Mouse (Mus musculus) midbrain, embryonic 11.5 days (tissue): ENCODE results near the gene Slc25a3. TPM values are rescaled to one million over a fixed set of nuclear protein-coding genes. Genes with fewer than 3 reads are reported as not detected.
A peak's percentile ranks its signal among the peaks of the same experiment; 100 is the strongest.

ENCODE experiments used
- ATAC-seq: fragments of 200-750 bp; cut with Nextera tagmentation; 2 replicates; pipeline ENCODE4 v1.8.0; 2017; ENCODE audit warnings: moderate TSS enrichment, moderate library complexity; ENCODE audit not compliant: low FRiP score
- DNase-seq: peaks from one replicate; pipeline ENCODE4 v3.0.0; 2015; ENCODE audit warnings: low spot score; ENCODE audit errors: missing footprints
- H3K27ac ChIP-seq: fragments of 300-500 bp; sonication (generic); 2 replicates; pipeline ENCODE4 v1.5.1; 2014; ENCODE audit warnings: low read depth, low read length
- H3K27me3 ChIP-seq: fragments of 300-500 bp; sonication (generic); 2 replicates; pipeline ENCODE4 v1.6.1; 2014; ENCODE audit warnings: mild to moderate bottlenecking, low read length, moderate library complexity, mixed read lengths; ENCODE audit not compliant: control insufficient read depth, insufficient read depth
- H3K36me3 ChIP-seq: fragments of 300-500 bp; sonication (generic); 2 replicates; pipeline ENCODE4 v1.6.1; 2014; ENCODE audit warnings: mild to moderate bottlenecking, low read length, moderate library complexity, mixed read lengths; ENCODE audit not compliant: control insufficient read depth, insufficient read depth
- H3K4me1 ChIP-seq: fragments of 300-500 bp; sonication (generic); 2 replicates; pipeline ENCODE4 v1.6.1; 2014; ENCODE audit warnings: low read length; ENCODE audit not compliant: control insufficient read depth, insufficient read depth
- H3K4me2 ChIP-seq: fragments of 300-500 bp; sonication (generic); 2 replicates; pipeline ENCODE4 v1.6.1; 2014; ENCODE audit warnings: mild to moderate bottlenecking, moderate library complexity
- H3K4me3 ChIP-seq: fragments of 300-500 bp; sonication (generic); 2 replicates; pipeline ENCODE4 v1.5.1; 2014; ENCODE audit warnings: low read depth, low read length
- H3K9ac ChIP-seq: fragments of 300-500 bp; sonication (generic); 2 replicates; pipeline ENCODE4 v1.6.1; 2014; ENCODE audit warnings: low read length
- H3K9me3 ChIP-seq: fragments of 300-500 bp; sonication (generic); 2 replicates; pipeline ENCODE4 v1.6.1; 2016; ENCODE audit warnings: low read length; ENCODE audit not compliant: control insufficient read depth
- WGBS: fragments of 180-500 bp; shearing (Covaris S2); extraction: QIAGEN DNeasy Blood & Tissue Kit; methylation state at CpG from one replicate; pipeline ENCODE4 v1.1.7; 2014; 5-methylcytosine and 5-hydroxymethylcytosine counted together
- polyA plus RNA-seq: library from polyadenylated mRNA; unstranded; fragments of >200 nt; fragmentation: Nextera tagmentation; extraction: Ambion mirVana; gene quantifications from 2 replicates; pipeline ENCODE4 v1.2.1, GENCODE M21; 2014

Gene Slc25a3
- polyA plus RNA-seq, 1 experiment from 2014 or later, result 404 TPM

GRCm38 (mm10) chr10:91145413-91145812 lies 21.6 kb upstream of the Slc25a3 start:
- Histone ChIP-seq H3K4me2 (no peak overlapping the region), H3K4me3 (no peak overlapping the region), H3K27me3 (no peaks in the 10 kb centered on the region), H3K4me1 (no peaks in the 10 kb centered on the region), H3K9ac (no peak overlapping the region), H3K27ac (no peak overlapping the region), H3K9me3 (no peaks in the 10 kb centered on the region), H3K36me3 (peaks cover 15% of the 10 kb centered on the region)
- no peak for ATAC-seq
- no peak for DNase-seq
- WGBS, result 95% methylated on average over 7 of the region's 7 CpGs

GRCm38 (mm10) chr10:91143313-91144230 lies 19.7 kb upstream of the Slc25a3 start:
- ATAC-seq (no peak), DNase-seq (no peak)
- no peak overlapping the region for H3K9ac ChIP-seq
- no peak overlapping the region for H3K4me2 ChIP-seq
- WGBS, result 79% methylated on average over 18 of the region's 18 CpGs
- peaks cover 7% of the 10 kb centered on the region for H3K36me3 ChIP-seq
- no peak overlapping the region for H3K4me3 ChIP-seq
- H3K27me3 ChIP-seq, result no peaks in the 10 kb centered on the region
- no peaks in the 10 kb centered on the region for H3K9me3 ChIP-seq
- H3K27ac ChIP-seq, result no peak overlapping the region
- no peaks in the 10 kb centered on the region for H3K4me1 ChIP-seq

- WGBS, result 77% methylated on average over 10 of the region's 10 CpGs
- H3K4me1 ChIP-seq, result 0 out of 2 replicates have a peak, but pooled peaks cover under 1% of the 10 kb centered on the region
- ATAC-seq (no peak), DNase-seq (no peak)
- no peak overlapping the region for H3K4me2 ChIP-seq
- no peaks in the 10 kb centered on the region for H3K9me3 ChIP-seq
- peaks cover 7% of the 10 kb centered on the region for H3K36me3 ChIP-seq
- H3K4me3 ChIP-seq, result no peak overlapping the region
- H3K27ac ChIP-seq, result no peak overlapping the region
- H3K27me3 ChIP-seq, result no peaks in the 10 kb centered on the region
- H3K9ac ChIP-seq, result no peak overlapping the region
Measured at GRCm38 (mm10) chr10:91142654-91143191, 18.9 kb upstream of the Slc25a3 start.

- no peak overlapping the region for H3K27ac ChIP-seq
- DNase-seq, result peak; percentile 91
- 0 out of 2 replicates have a peak, but pooled peaks cover 3% of the 10 kb centered on the region for H3K4me1 ChIP-seq
- H3K27me3 ChIP-seq, result no peaks in the 10 kb centered on the region
- H3K4me3 ChIP-seq, result no peak overlapping the region
- no peaks in the 10 kb centered on the region for H3K9me3 ChIP-seq
- no peak for ATAC-seq
- 45% methylated on average over 2 of the region's 2 CpGs for WGBS
- peaks cover 4% of the 10 kb centered on the region for H3K36me3 ChIP-seq
- H3K4me2 ChIP-seq, result no peak overlapping the region
- no peak overlapping the region for H3K9ac ChIP-seq
Measured at GRCm38 (mm10) chr10:91141564-91141963, 17.7 kb upstream of the Slc25a3 start.

GRCm38 (mm10) chr10:91139148-91139766 lies 15.4 kb upstream of the Slc25a3 start:
- no peak for ATAC-seq
- WGBS, result 90% methylated on average over 14 of the region's 14 CpGs
- no peaks in the 10 kb centered on the region for H3K36me3 ChIP-seq

GRCm38 (mm10) chr10:91138317-91138716 lies 14.5 kb upstream of the Slc25a3 start:
- H3K36me3 ChIP-seq, result no peaks in the 10 kb centered on the region
- no peaks in the 10 kb centered on the region for H3K9me3 ChIP-seq
- no peaks in the 10 kb centered on the region for H3K27me3 ChIP-seq
- no peak for ATAC-seq
- 0 out of 2 replicates have a peak, but pooled peaks cover 3% of the 10 kb centered on the region for H3K4me1 ChIP-seq
- WGBS, result 89% methylated on average over 3 of the region's 3 CpGs
- no peak for DNase-seq
- H3K4me2 ChIP-seq, result no peak overlapping the region
- no peak overlapping the region for H3K4me3 ChIP-seq
- no peak overlapping the region for H3K27ac ChIP-seq
- no peak overlapping the region for H3K9ac ChIP-seq

More at GRCm38 (mm10) chr10:91139148-91139766, 15.4 kb upstream of the Slc25a3 start:
- DNase-seq, result no peak
- Histone ChIP-seq H3K4me1 (0 out of 2 replicates have a peak, but pooled peaks cover 3% of the 10 kb centered on the region), H3K27ac (no peak overlapping the region), H3K9me3 (no peaks in the 10 kb centered on the region), H3K9ac (no peak overlapping the region), H3K27me3 (no peaks in the 10 kb centered on the region), H3K4me3 (no peak overlapping the region), H3K4me2 (no peak overlapping the region)

GRCm38 (mm10) chr10:91137400-91137799 lies 13.5 kb upstream of the Slc25a3 start:
- DNase-seq (no peak), ATAC-seq (no peak)
- H3K36me3 ChIP-seq, result no peaks in the 10 kb centered on the region
- no peaks in the 10 kb centered on the region for H3K9me3 ChIP-seq
- no peak overlapping the region for H3K4me3 ChIP-seq
- H3K27ac ChIP-seq, result no peak overlapping the region
- no peaks in the 10 kb centered on the region for H3K27me3 ChIP-seq
- H3K9ac ChIP-seq, result no peak overlapping the region
- 0 out of 2 replicates have a peak, but pooled peaks cover 3% of the 10 kb centered on the region for H3K4me1 ChIP-seq
- no peak overlapping the region for H3K4me2 ChIP-seq
- 78% methylated on average over 9 of the region's 9 CpGs for WGBS

GRCm38 (mm10) chr10:91135302-91135972 lies 11.6 kb upstream of the Slc25a3 start:
- no peak for DNase-seq
- H3K4me1 ChIP-seq, result 0 out of 2 replicates have a peak, but pooled peaks cover 3% of the 10 kb centered on the region
- WGBS, result 88% methylated on average over 7 of the region's 7 CpGs
- no peak overlapping the region for H3K4me2 ChIP-seq
- H3K27me3 ChIP-seq, result no peaks in the 10 kb centered on the region
- no peak overlapping the region for H3K4me3 ChIP-seq
- no peak overlapping the region for H3K9ac ChIP-seq
- H3K36me3 ChIP-seq, result no peaks in the 10 kb centered on the region
- no peak overlapping the region for H3K27ac ChIP-seq
- no peaks in the 10 kb centered on the region for H3K9me3 ChIP-seq
- ATAC-seq, result no peak
